Mouse (Mus musculus) heart, embryonic 15.5 days (tissue): ENCODE measurements at regions not wholly inside any gene's neighbourhood (a gene's known extent, or its start where the extent isn't known, plus 50 kb on each side); places are given as distances from the start of the nearest gene placed in this dataset.

Experiments
- ATAC-seq: fragments of 200-750 bp; cut with Nextera tagmentation; replicated peaks from 2 replicates; pipeline ENCODE4 v1.8.0; 2017; ENCODE audit warnings: low read depth, moderate TSS enrichment; ENCODE audit not compliant: insufficient number of reproducible peaks, insufficient read depth, low FRiP score
- H3K27ac ChIP-seq: fragments of 300-500 bp; sonication (generic); 2 replicates; pipeline ENCODE4 v1.5.1; 2015; ENCODE audit warnings: mild to moderate bottlenecking, inconsistent platforms
- H3K27me3 ChIP-seq: fragments of 300-500 bp; sonication (generic); 2 replicates; pipeline ENCODE4 v1.6.1; 2015; ENCODE audit warnings: inconsistent platforms
- H3K36me3 ChIP-seq: fragments of 300-500 bp; sonication (generic); 2 replicates; pipeline ENCODE4 v1.6.1; 2015; ENCODE audit warnings: mild to moderate bottlenecking, inconsistent platforms
- H3K4me1 ChIP-seq: fragments of 300-500 bp; sonication (generic); replicated peaks from 2 replicates; pipeline ENCODE4 v1.6.1; 2015; ENCODE audit warnings: inconsistent platforms
- H3K4me2 ChIP-seq: fragments of 300-500 bp; sonication (generic); 2 replicates; pipeline ENCODE4 v1.6.1; 2015; ENCODE audit warnings: inconsistent platforms, mild to moderate bottlenecking, moderate library complexity
- H3K4me3 ChIP-seq: fragments of 300-500 bp; sonication (generic); 2 replicates; pipeline ENCODE4 v1.5.1; 2015; ENCODE audit warnings: mild to moderate bottlenecking, inconsistent platforms
- H3K9ac ChIP-seq: fragments of 300-500 bp; sonication (generic); 2 replicates; pipeline ENCODE4 v1.6.1; 2015; ENCODE audit warnings: mild to moderate bottlenecking, inconsistent platforms
- H3K9me3 ChIP-seq: fragments of 300-500 bp; sonication (generic); replicated peaks from 2 replicates; pipeline ENCODE4 v1.6.1; 2016; ENCODE audit warnings: inconsistent platforms
- WGBS: fragments of 180-500 bp; shearing (Covaris S2); methylation state at CpG from one replicate; pipeline ENCODE4 v1.1.7; 2015; ENCODE audit warnings: mixed read lengths; 5-methylcytosine and 5-hydroxymethylcytosine counted together

DNA sequence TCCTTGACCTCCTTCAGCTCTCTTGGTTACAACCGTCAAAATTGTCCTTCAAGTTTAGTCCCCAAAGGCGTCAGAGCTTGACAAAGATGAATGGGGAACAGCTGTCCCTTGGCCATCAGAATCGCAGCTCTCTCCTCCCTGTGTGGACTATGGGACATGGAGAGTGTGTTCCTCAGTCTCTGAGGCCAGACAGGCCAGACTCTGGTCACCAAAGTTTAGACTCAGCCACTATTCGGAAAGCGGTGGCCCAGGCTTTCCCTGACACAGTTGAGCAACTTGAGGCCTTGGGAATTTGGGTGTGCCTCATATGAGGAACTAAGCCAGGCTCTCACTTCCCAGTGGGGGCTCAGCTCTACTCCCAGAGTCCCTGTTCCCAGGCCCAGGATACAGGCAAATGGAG lies 230.5 kb upstream of the Spdye4c start:
- H3K27me3 ChIP-seq: no peaks in the 10 kb centered on the region
- H3K4me3 ChIP-seq: no peak overlapping the region
- no peak overlapping the region for H3K4me2 ChIP-seq
- H3K27ac ChIP-seq: no peak overlapping the region
- H3K9me3 ChIP-seq: no peaks in the 10 kb centered on the region
- WGBS: 77% methylated on average over 5 of the region's 5 CpGs
- no peak for ATAC-seq
- H3K36me3 ChIP-seq: no peaks in the 10 kb centered on the region
- H3K9ac ChIP-seq: no peak overlapping the region
- peaks cover 24% of the 10 kb centered on the region for H3K4me1 ChIP-seq

DNA sequence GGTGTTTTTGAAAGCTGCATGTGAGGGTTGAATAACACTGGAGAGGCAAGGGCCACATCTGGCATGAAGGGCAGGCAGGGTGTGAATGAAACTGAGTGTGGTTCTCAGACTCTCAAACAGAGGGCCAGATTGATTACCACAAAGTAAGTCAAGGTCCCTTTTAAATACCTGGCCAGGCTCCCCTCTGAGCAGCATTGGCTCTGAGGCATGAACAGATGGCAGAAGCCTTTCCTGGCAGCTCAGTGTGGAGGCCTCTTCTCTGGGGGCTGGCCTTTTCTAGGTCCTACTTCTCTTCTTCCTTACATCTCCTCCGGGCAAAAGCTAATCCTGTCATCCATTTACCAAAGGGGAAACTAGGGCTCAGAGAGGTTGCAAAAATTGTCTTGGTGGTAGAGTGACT lies 229.6 kb upstream of the Spdye4c start:
- ATAC-seq: no peak
- Histone ChIP-seq H3K9me3 (no peaks in the 10 kb centered on the region), H3K4me2 (no peak overlapping the region), H3K4me3 (no peak overlapping the region), H3K4me1 (peaks cover 29% of the 10 kb centered on the region), H3K27ac (no peak overlapping the region), H3K9ac (no peak overlapping the region), H3K36me3 (no peaks in the 10 kb centered on the region), H3K27me3 (no peaks in the 10 kb centered on the region)
- WGBS: 64% methylated on average over 1 of the region's 1 CpGs

- WGBS: 13% methylated on average over 14 of the region's 14 CpGs
- no peaks in the 10 kb centered on the region for H3K9me3 ChIP-seq
- peak; percentile 81; the same call in 1 of the 2 replicates for ATAC-seq
- H3K36me3 ChIP-seq: no peaks in the 10 kb centered on the region
- no peak overlapping the region for H3K9ac ChIP-seq
- peak overlapping the region; percentile 26 for H3K4me3 ChIP-seq
- H3K27me3 ChIP-seq: no peaks in the 10 kb centered on the region
- H3K27ac ChIP-seq: peak overlapping the region; percentile 69
- peak overlapping the region; percentile 57 for H3K4me2 ChIP-seq
- peaks cover 38% of the 10 kb centered on the region for H3K4me1 ChIP-seq
These were observed 226.8 kb upstream of the Spdye4c start for GRCm38 (mm10) chr2:128364161-128364560.

- H3K9me3 ChIP-seq: no peaks in the 10 kb centered on the region
- H3K4me1 ChIP-seq: peaks cover 38% of the 10 kb centered on the region
- no peak for ATAC-seq
- no peaks in the 10 kb centered on the region for H3K27me3 ChIP-seq
- 20% methylated on average over 3 of the region's 3 CpGs for WGBS
- no peak overlapping the region for H3K9ac ChIP-seq
- no peak overlapping the region for H3K4me3 ChIP-seq
- H3K4me2 ChIP-seq: 0 out of 2 replicates have a peak overlapping the region, but pooled peaks have one; percentile 57
- H3K36me3 ChIP-seq: no peaks in the 10 kb centered on the region
- H3K27ac ChIP-seq: peak overlapping the region; percentile 69
These were observed 226.0 kb upstream of the Spdye4c start for GRCm38 (mm10) chr2:128365004-128365403.

DNA sequence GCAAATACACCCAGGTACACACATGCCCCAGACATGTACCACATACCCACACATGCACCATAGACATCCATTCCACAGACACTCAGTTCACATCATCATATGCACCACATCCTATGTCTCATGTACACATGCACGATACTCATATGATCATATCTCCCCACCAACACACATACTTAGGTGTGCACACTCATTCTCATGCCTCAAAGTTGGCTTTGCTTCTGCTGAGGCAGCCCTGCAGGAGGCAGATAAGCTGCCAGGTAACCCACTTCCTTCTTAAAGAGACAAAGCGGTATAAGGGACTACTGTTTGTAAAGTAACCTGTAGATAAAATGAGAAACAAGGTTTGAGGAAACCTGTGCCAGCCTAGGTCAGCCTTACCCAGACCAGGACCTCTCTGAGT lies 225.2 kb upstream of the Spdye4c start:
- H3K9ac ChIP-seq: no peak overlapping the region
- H3K36me3 ChIP-seq: no peaks in the 10 kb centered on the region
- no peak for ATAC-seq
- H3K27ac ChIP-seq: no peak overlapping the region
- H3K4me3 ChIP-seq: no peak overlapping the region
- H3K9me3 ChIP-seq: no peaks in the 10 kb centered on the region
- peaks cover 41% of the 10 kb centered on the region for H3K4me1 ChIP-seq
- WGBS: 87% methylated on average over 2 of the region's 2 CpGs
- no peaks in the 10 kb centered on the region for H3K27me3 ChIP-seq
- no peak overlapping the region for H3K4me2 ChIP-seq

DNA sequence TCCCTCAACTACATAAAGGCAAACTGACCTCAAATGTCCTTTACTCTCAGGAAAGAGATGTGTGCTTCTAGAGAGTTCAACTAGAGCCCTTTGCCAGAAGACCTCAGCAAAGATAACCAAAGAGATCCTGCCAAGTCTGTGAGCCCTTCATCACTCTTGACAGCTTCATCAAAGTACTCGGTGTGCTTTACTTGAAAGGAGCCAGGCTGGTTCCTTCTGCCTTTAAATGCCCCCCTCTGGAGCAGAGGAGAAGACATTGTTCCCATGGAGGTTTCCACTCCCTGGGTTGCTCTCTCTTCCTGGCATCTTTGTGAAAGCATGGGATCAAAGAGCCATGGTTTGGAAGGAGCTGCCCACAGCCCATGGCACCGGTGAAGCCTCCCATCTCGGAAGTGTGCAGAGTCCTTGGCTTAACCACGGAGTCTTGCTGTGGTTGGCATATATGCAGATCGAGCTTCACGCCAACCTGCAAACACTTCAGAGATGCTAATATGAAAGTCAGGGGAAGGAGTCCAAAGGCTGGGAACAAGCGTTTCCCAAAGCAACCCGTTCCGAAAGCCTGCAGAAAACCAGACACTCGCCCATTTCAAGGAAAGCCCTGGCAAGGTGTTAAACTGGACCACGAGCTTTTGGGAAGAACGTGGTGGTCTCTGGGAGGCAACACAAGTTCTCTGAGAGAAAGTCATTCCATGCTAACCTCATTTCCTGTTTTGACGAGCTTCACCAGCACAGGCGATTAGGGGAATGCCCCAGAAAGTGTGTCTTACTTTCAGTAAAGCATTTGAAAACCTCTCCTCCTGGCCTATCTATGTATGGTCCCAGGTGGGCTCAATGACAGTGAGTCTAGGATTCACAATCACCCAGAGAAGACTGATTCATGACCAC lies 223.5 kb upstream of the Spdye4c start:
- no peaks in the 10 kb centered on the region for H3K9me3 ChIP-seq
- no peak overlapping the region for H3K4me3 ChIP-seq
- no peaks in the 10 kb centered on the region for H3K27me3 ChIP-seq
- no peak for ATAC-seq
- no peaks in the 10 kb centered on the region for H3K36me3 ChIP-seq
- 84% methylated on average over 14 of the region's 14 CpGs for WGBS
- peaks cover 45% of the 10 kb centered on the region for H3K4me1 ChIP-seq
- no peak overlapping the region for H3K27ac ChIP-seq
- no peak overlapping the region for H3K4me2 ChIP-seq
- no peak overlapping the region for H3K9ac ChIP-seq

DNA sequence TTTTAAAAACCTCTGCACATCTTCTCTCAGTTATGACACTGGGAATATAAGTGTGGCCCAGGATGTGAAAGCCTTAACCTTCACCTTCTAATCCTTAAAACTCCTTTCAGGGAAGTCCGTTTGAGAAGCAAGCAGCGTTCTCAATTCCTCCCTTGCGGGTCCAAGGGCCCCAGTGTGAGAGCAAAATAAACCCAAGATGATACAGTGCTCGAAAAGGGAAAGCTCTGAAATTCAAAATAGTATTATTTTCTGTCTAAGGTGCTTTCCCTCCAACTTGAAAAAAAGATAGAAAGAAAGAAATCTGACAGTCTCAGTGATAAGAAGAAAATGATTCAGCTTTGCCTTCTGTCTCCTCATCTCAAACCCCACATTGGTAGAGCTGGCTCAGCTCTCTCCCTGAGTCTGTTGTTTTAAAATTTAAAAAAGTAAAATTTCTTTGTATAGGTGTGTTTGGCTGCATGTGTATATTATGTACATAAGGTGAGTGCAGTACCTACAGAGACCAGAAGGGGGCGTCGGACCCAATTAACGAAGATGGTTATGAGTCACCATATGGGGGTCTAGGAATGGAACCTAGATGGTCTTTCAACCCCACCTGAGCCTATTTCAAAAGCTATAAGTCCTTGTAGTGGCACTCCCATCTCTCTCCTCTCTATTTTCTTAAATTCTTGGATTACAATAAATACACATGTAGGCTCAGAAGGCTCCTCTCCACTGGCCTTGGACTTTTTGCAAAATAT lies 222.3 kb upstream of the Spdye4c start:
- Histone ChIP-seq H3K9ac (no peak overlapping the region), H3K27me3 (no peaks in the 10 kb centered on the region), H3K4me3 (no peak overlapping the region), H3K27ac (no peak overlapping the region), H3K9me3 (no peaks in the 10 kb centered on the region), H3K4me2 (no peak overlapping the region), H3K4me1 (peaks cover 51% of the 10 kb centered on the region), H3K36me3 (no peaks in the 10 kb centered on the region)
- WGBS: 70% methylated on average over 7 of the region's 7 CpGs
- ATAC-seq: no peak

GRCm38 (mm10) chr2:128370821-128371220 lies 220.2 kb upstream of the Spdye4c start:
- Histone ChIP-seq H3K27ac (no peak overlapping the region), H3K4me3 (no peak overlapping the region), H3K27me3 (no peaks in the 10 kb centered on the region), H3K36me3 (no peaks in the 10 kb centered on the region), H3K9ac (no peak overlapping the region), H3K4me2 (no peak overlapping the region), H3K9me3 (no peaks in the 10 kb centered on the region), H3K4me1 (peaks cover 35% of the 10 kb centered on the region)
- ATAC-seq: no peak
- 45% methylated on average over 10 of the region's 10 CpGs for WGBS

- no peak for ATAC-seq
- WGBS: 83% methylated on average over 13 of the region's 13 CpGs
- Histone ChIP-seq H3K4me1 (peaks cover 30% of the 10 kb centered on the region), H3K27ac (no peak overlapping the region), H3K9ac (no peak overlapping the region), H3K36me3 (no peaks in the 10 kb centered on the region), H3K4me3 (no peak overlapping the region), H3K4me2 (no peak overlapping the region), H3K9me3 (no peaks in the 10 kb centered on the region), H3K27me3 (no peaks in the 10 kb centered on the region)
These were observed 218.8 kb upstream of the Spdye4c start for GRCm38 (mm10) chr2:128372204-128372603.

DNA sequence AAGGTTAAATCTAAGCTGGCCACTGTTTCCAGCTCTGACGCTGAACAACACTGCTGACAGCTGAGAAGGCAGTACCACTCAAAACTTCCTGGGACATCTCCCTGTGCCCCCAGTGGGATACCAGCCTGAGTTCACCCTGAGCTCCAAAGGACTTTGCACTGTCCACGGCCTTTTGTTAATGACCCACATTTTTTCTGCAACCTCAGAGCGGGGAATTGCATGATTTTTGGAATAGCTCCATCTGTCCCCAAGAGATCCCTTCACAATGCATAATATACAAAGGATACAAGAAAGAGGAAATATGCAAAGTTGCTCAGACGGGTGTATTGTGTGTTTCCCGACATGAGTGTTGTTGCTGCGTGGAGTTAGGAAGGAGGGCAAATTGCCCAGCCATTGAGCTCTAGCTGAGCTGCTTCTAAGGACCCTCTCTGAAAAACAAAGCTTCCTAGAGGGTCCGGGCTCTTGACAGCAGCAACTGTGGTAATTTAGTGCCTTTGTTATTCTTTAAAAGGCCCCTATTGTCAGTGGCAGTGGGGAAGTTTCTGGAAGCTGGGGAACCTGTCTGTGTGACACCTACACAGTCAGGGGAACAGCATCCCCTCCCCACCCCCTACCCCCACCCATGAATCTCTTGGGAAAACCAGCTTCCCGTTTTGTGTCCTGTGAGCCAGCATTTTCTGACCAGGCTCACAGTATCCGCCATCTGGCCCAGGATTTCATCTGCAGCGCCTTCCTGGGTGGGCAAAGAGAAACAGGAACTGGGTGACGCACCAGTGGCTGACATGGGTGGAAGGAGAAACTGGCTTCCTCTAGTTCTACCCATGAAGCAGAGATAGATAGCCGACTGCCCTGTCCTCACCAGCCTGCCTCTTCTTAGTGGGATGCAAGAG lies 217.4 kb upstream of the Spdye4c start:
- Histone ChIP-seq H3K36me3 (no peaks in the 10 kb centered on the region), H3K27ac (peak overlapping the region; percentile 29; the same call in 1 of the 2 replicates), H3K4me1 (peaks cover 23% of the 10 kb centered on the region), H3K4me3 (no peak overlapping the region), H3K9me3 (no peaks in the 10 kb centered on the region), H3K27me3 (no peaks in the 10 kb centered on the region), H3K9ac (no peak overlapping the region), H3K4me2 (no peak overlapping the region)
- ATAC-seq: no peak
- WGBS: 47% methylated on average over 12 of the region's 12 CpGs

DNA sequence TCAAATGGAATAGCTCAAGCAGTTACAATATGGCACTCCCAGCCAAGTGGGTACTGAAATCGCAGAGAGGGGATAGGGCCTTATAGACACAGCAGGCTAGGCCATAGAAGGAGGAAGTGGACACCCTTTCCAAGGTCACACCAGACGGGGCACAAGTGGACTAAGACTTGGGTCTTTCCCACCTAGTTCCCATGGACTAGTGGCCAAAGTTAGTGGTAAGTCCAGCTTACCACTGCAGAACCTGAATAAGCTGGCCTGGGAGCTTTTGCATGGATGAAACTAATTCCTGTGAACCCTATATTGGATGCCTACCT lies 216.8 kb upstream of the Spdye4c start:
- peak overlapping the region; percentile 29; the same call in 1 of the 2 replicates for H3K27ac ChIP-seq
- no peaks in the 10 kb centered on the region for H3K9me3 ChIP-seq
- 84% methylated on average over 2 of the region's 2 CpGs for WGBS

More for the DNA sequence above, 216.8 kb upstream of the Spdye4c start:
- no peak for ATAC-seq
- H3K4me1 ChIP-seq: peaks cover 23% of the 10 kb centered on the region
- no peaks in the 10 kb centered on the region for H3K36me3 ChIP-seq
- no peak overlapping the region for H3K4me3 ChIP-seq
- H3K9ac ChIP-seq: no peak overlapping the region
- H3K27me3 ChIP-seq: no peaks in the 10 kb centered on the region
- no peak overlapping the region for H3K4me2 ChIP-seq
